Mouse (Mus musculus) layer of hippocampus, adult 2 months (tissue): Measurements from ENCODE around the gene Cfap52. TPM values are rescaled to one million over a fixed set of nuclear protein-coding genes. Genes with fewer than 3 reads are reported as not detected.

Experiments used
- DNase-seq, 2 experiments: peaks; one replicate each; pipeline ENCODE4 v3.0.0; 2022; ENCODE audit warnings: low spot score in 2 of 2
- H3K27ac ChIP-seq: fragments of 200-600 bp; 2 replicates; pipeline ENCODE4 v1.8.1; 2022
- H3K4me3 ChIP-seq: fragments of 200-600 bp; 2 replicates; pipeline ENCODE4 v1.8.1; 2022; ENCODE audit warnings: mild to moderate bottlenecking
- CTCF ChIP-seq: fragments of 200-600 bp; conservative IDR thresholded peaks from 2 replicates; pipeline ENCODE4 v1.8.1; 2022; ENCODE audit warnings: antibody characterized with exemption, mild to moderate bottlenecking, moderate library complexity
- long read RNA-seq, 2 experiments: library from polyadenylated mRNA; stranded (forward); transcript quantifications; one replicate each; pipeline ENCODE4 v2.0.0; 2021; ENCODE audit warnings: borderline mapping rate in 2 of 2
- total RNA-seq, 2 experiments: library from RNA; stranded (reverse); gene quantifications; 2 replicates each; pipeline ENCODE4 v1.2.3; 2021

Gene Cfap52
- 1 to 10 TPM in 1 of 2 experiments, under 1 TPM in 1; 0.86 to 1.7 TPM for total RNA-seq
- long read RNA-seq, experiment 1 = 0 reads
- long read RNA-seq, experiment 2, partial matches to known transcripts = 0 of 1 reads
- long read RNA-seq, experiment 2, other reads (novel, unspliced or antisense) = 0 of 1 reads

DNA sequence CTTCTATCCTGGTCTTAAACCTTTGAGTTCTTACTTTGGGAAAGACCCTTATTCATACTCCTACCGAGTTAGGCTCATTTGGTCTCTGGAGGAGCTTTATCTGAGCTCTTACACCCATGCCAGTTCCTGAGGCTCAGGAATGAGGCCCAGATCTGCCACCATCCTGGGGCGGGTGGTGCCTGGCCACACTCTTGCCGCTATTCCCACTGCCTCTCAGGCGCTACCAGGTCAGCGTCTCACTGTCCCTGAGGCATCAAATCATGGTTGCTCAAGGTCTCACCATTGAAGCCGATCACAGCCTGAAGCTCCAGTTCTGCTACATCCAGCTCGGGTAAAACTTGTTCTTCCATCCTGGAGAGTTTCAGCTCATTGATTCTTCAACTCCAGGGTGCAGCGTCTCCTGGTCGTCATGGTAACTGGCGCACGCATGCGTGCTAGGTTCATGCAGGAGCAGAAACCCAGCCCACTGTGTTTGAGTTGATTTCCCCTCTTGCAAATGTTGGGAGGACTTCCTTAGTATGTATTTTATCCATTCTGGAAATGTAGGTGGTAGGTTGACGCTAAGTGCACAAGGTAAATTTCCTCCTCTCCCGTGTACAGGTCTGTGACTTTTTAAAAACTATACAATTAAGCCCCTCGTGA lies at the start of gene Cfap52:
TSS of gene Cfap52 (minus strand) at position 410 of the 642 bp plus-strand sequence.
- DNase-seq = peak; percentile 88 to 89
- peak within 1 kb of the TSS; percentile 80 for H3K27ac ChIP-seq
- peak within 1 kb of the TSS; percentile 95 for H3K4me3 ChIP-seq
- no peak for TF ChIP-seq CTCF

- no peak for DNase-seq
- no peak for TF ChIP-seq CTCF
- Histone ChIP-seq H3K4me3 (no peak overlapping the region), H3K27ac (no peak overlapping the region)
These were observed 46.8 kb upstream of the Cfap52 start for GRCm38 (mm10) chr11:68012207-68012606.

DNA sequence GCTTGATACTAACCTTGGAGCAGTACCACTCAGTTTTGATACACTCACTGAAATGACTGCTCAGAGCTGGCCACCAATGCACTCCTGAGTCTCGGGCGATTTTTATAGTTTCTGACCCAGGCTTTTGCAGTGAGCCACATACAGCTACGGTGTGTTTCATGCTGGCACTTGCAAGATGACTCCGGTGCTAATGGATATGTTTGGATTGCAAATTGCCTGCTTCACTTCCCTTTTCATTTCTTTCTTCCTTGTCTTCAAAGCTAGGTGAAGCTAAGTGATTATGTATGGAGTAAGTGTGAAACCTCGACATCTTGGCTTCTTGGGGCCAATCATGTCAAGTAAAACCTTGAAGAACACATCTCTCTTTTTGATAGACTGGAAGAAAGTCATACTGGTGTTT lies 43.9 kb upstream of the Cfap52 start:
- no peak for DNase-seq
- no peak for TF ChIP-seq CTCF
- H3K4me3 ChIP-seq = no peak overlapping the region
- H3K27ac ChIP-seq = no peak overlapping the region

DNA sequence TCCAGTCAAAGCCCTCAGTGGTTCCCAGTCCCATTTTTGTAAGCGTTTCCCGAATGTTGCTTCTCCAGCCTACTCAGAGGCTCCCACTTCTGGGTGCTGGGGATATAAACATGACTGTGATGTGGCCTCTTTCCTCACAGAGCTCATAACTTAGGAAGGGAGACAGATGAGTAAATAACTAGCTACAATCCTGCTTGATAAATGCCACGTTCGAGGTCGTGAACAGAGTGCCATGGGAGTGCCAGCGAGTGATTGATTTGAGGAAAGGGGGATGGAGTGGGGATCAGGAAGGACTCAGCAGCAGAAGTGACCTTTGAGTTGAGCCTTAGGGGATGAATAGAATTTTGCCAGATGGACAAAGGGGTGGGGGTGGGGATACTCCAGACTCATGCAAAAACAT lies 42.2 kb upstream of the Cfap52 start:
- Histone ChIP-seq H3K27ac (no peak overlapping the region), H3K4me3 (no peak overlapping the region)
- DNase-seq = no peak
- TF ChIP-seq CTCF = peak; percentile 32; the same call in 1 of the 2 replicates

- H3K27ac ChIP-seq = no peak overlapping the region
- no peak for TF ChIP-seq CTCF
- DNase-seq = no peak
- H3K4me3 ChIP-seq = no peak overlapping the region
These were observed 40.9 kb upstream of the Cfap52 start for GRCm38 (mm10) chr11:68006216-68006789.

DNA sequence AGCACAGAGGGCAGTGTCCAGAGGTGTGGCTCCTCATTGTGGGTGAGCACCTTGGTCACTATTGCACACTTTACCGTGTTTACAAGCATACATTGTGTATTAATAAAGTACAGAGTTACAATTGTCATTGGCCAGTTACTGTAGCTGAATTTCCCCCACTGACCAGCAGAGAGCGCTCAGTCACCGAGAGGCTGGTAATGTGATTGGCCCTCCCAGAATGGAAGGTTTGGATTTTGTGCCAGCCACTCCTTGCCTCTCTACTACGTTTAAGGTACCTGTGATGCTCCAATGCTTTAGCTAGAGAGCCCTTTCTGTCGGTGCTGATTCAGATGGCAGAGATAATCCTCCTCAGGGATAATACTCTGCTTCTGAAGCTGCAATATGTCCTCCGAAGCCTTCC lies 38.7 kb upstream of the Cfap52 start:
- DNase-seq = peak; percentile 60 to 78
- peak; percentile 99 for TF ChIP-seq CTCF
- Histone ChIP-seq H3K4me3 (peak overlapping the region; percentile 27; the same call in 1 of the 2 replicates), H3K27ac (peak overlapping the region; percentile 53; the same call in 1 of the 2 replicates)

DNA sequence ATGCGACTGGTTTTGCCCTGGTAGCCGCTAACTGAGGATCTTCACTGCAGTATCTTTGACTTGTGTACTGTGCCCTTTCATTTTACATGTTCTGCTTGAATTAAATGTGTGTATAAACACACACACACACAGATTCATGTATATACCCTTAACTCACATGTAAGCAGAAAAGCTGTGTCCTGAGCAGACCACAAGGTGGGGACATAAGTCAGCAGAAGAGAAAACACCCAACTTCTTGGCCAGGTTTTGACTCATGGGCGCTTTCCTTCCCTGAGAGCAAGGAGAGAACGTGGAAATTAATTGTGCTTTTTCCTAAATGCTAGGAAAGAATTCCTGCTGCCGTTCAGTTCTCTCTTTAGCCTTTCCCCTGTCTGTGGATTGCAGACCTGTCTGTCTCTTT lies 34.2 kb upstream of the Cfap52 start:
- TF ChIP-seq CTCF = peak; percentile 44
- no peak overlapping the region for H3K4me3 ChIP-seq
- DNase-seq = no peak
- H3K27ac ChIP-seq = no peak overlapping the region

DNA sequence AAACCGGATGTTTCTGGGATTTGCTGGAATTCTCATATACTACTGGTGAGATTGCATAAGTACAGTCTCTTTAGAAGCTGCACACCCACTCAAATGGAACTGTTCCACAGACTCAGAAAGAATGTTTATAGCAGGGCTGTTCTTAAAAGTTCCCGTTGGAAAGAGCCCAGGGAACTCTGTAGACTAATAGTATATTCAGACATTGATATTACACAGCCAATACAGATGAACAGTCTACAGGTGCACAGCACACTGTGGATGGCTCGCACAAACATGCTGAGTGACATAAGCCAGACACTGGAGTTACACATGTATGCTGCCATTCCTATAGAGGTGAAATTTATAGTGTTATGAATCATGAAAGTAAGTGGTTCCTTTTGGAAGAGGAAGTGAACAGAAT lies 33.5 kb upstream of the Cfap52 start:
- DNase-seq = peak in 1 of 2 experiments; percentile 29
- no peak overlapping the region for H3K27ac ChIP-seq
- TF ChIP-seq CTCF = no peak

GRCm38 (mm10) chr11:67995965-67996364 lies 30.5 kb upstream of the Cfap52 start:
- no peak overlapping the region for H3K27ac ChIP-seq
- no peak for TF ChIP-seq CTCF
- DNase-seq = no peak
- H3K4me3 ChIP-seq = no peak overlapping the region

More for the DNA sequence above, 33.5 kb upstream of the Cfap52 start:
- H3K4me3 ChIP-seq = no peak overlapping the region

DNA sequence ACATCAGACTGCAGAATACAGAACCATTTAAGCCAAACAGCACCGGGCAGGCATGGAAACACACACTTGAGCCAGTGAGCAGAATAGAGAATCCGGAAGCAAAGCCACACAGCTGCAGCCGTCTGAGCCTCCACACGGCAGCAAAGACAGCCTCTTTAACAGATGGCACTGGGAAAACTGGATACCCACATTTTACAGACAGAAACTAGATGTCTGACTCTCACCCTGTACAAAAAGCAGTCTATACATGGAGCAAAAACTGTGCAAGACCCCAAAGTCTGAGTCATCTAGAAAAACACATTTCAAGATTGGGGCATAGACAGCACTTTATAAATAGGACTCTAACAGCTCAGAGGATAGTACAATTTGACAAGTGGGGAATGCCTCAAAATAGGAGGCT lies 25.8 kb upstream of the Cfap52 start:
- H3K27ac ChIP-seq = peak overlapping the region; percentile 72
- DNase-seq = no peak

GRCm38 (mm10) chr11:67983564-67983963 lies 18.1 kb upstream of the Cfap52 start:
- DNase-seq = no peak
- Histone ChIP-seq H3K4me3 (no peak overlapping the region), H3K27ac (no peak overlapping the region)
- TF ChIP-seq CTCF = no peak

More for the DNA sequence above, 25.8 kb upstream of the Cfap52 start:
- TF ChIP-seq CTCF = no peak
- H3K4me3 ChIP-seq = no peak overlapping the region

- peak; percentile 73 for TF ChIP-seq CTCF
- no peak overlapping the region for H3K4me3 ChIP-seq
- peak in 1 of 2 experiments; percentile 50 for DNase-seq
- no peak overlapping the region for H3K27ac ChIP-seq
These were observed 9.8 kb upstream of the Cfap52 start for GRCm38 (mm10) chr11:67975252-67975651.

- Histone ChIP-seq H3K27ac (no peak overlapping the region), H3K4me3 (no peak overlapping the region)
- no peak for DNase-seq
- no peak for TF ChIP-seq CTCF
These were observed 7.8 kb upstream of the Cfap52 start for GRCm38 (mm10) chr11:67973225-67973624.

- no peak for DNase-seq
- no peak overlapping the region for H3K27ac ChIP-seq
- no peak overlapping the region for H3K4me3 ChIP-seq
- TF ChIP-seq CTCF = no peak
These were observed 7.2 kb upstream of the Cfap52 start for GRCm38 (mm10) chr11:67972606-67973005.
